ENCODE assay signal across 21 mouse cellular contexts in genomic region chr4:114651606-114652005, GRCm38 (mm10).
DNase-seq lines count a peak whose midpoint lies in the region; ATAC-seq and TF ChIP-seq lines count a peak whose summit lies in the region.
"Had no signal": no experiment of that assay in that cellular context is flagged by ENCODE, and none has a peak within 500 bp of the region (broad histone marks: within the 10 kb centered on the region; RNA-seq: fewer than 3 reads in every experiment).

No protein-coding gene starts in this region.

- no peak for TF ChIP-seq CTCF in spleen, adult 2 months (IDR thresholded peaks at IDR 0.05; ENCODE audit: extremely low read depth, insufficient read depth, insufficient read length, insufficient replicate concordance)

- TF ChIP-seq POLR2A in spleen, adult 2 months (IDR thresholded peaks at IDR 0.05; ENCODE audit: low read depth, low read length) = no peak

- WGBS in spleen, adult 2 months = 85% methylated on average over 5 of the region's 5 CpGs
- 69% methylated on average over 5 of the region's 5 CpGs for WGBS in forebrain, embryonic 15.5 days

- no peak for ATAC-seq in forebrain, embryonic 15.5 days (replicated peaks)
- ATAC-seq: midbrain, embryonic 16.5 days had no signal

- H3K9me3 ChIP-seq in forebrain, embryonic 15.5 days = no peaks in the 10 kb centered on the region
- H3K9me3 ChIP-seq: heart, embryonic 15.5 days; hindbrain, embryonic 10.5 days had no signal

- no peak overlapping the region for H3K4me2 ChIP-seq in forebrain, embryonic 15.5 days (replicated peaks)
- H3K4me2 ChIP-seq: heart, embryonic 15.5 days; liver, embryonic 11.5 days had no signal

- intact Hi-C loops in heart, postnatal 14 days (cut with DNase I) = no loop called here
- intact Hi-C loops in heart, postnatal 25 days (cut with DNase I) = no loop called here

- no peak overlapping the region for H3K9ac ChIP-seq in forebrain, embryonic 15.5 days (replicated peaks)
- H3K9ac ChIP-seq: heart, embryonic 15.5 days had no signal

- no peak overlapping the region for H3K4me3 ChIP-seq in spleen, adult 2 months (ENCODE audit: extremely low read depth, insufficient read depth, insufficient read length)
- no peak overlapping the region for H3K4me3 ChIP-seq in forebrain, embryonic 15.5 days
- H3K4me3 ChIP-seq: heart, adult 2 months; heart, embryonic 15.5 days; hindbrain, embryonic 10.5 days; left cerebral cortex, adult 2 months had no signal

- peak; percentile 43 for DNase-seq in adrenal gland, postnatal 14 days
- DNase-seq in adrenal gland, postnatal 36 days = no peak
- peak; percentile 20 to 40 for DNase-seq in heart, postnatal 14 days
- DNase-seq in heart, postnatal 25 days (ENCODE audit: low spot score) = no peak
- DNase-seq in spleen, adult 2 months (ENCODE audit: low read depth in 1 of 2, low spot score in 2 of 2) = no peak
- no peak for DNase-seq in spleen, adult 12 weeks (ENCODE audit: low spot score)
- DNase-seq in cerebellum, postnatal 4 days (ENCODE audit: low spot score in 2 of 2) = peak; percentile 19 to 47
- DNase-seq: kidney, adult 8-10 months; kidney, postnatal 36 days; layer of hippocampus, adult 9-11 months; lung, adult 18-20 months; lung, postnatal 14 days; right cerebral cortex, postnatal 25 days had no signal

- H3K27me3 ChIP-seq in spleen, adult 2 months (ENCODE audit: control insufficient read depth, insufficient read depth, low read length) = no peaks in the 10 kb centered on the region
- peaks cover 22% of the 10 kb centered on the region for H3K27me3 ChIP-seq in forebrain, embryonic 15.5 days

- no peaks in the 10 kb centered on the region for H3K36me3 ChIP-seq in spleen, adult 2 months (ENCODE audit: control insufficient read depth, insufficient read depth, low read length)
- no peaks in the 10 kb centered on the region for H3K36me3 ChIP-seq in forebrain, embryonic 15.5 days
- H3K36me3 ChIP-seq: G1E; heart, embryonic 15.5 days; hindbrain, embryonic 10.5 days had no signal

- H3K27ac ChIP-seq in spleen, adult 2 months (ENCODE audit: insufficient read depth, low read length) = peak overlapping the region; percentile 72
- no peak overlapping the region for H3K27ac ChIP-seq in forebrain, embryonic 15.5 days (replicated peaks)
- H3K27ac ChIP-seq: heart, adult 2 months; heart, embryonic 15.5 days; hindbrain, embryonic 10.5 days; left cerebral cortex, adult 2 months had no signal

- H3K4me1 ChIP-seq in spleen, adult 2 months (ENCODE audit: control insufficient read depth, insufficient read depth, insufficient read length) = peaks cover 11% of the 10 kb centered on the region; the same call in 1 of the 2 replicates
- peaks cover 11% of the 10 kb centered on the region for H3K4me1 ChIP-seq in forebrain, embryonic 15.5 days

Comparison
In these comparisons a context has a peak if more than half of its experiments do, and no peak if none do; other contexts are left out.
1. DNase-seq: peak in adrenal gland, postnatal 14 days (single experiment), heart, postnatal 14 days (2 of 2) and cerebellum, postnatal 4 days (2 of 2); none in adrenal gland, postnatal 36 days (0 of 2), heart, postnatal 25 days (single experiment), spleen, adult 2 months (0 of 2) and spleen, adult 12 weeks (single experiment).